Mouse (Mus musculus): ENCODE results near the gene Lrrk1. TPM values are rescaled to one million over a fixed set of nuclear protein-coding genes. Genes with fewer than 3 reads are reported as not detected.
A peak's percentile ranks its signal among the peaks of the same experiment; 100 is the strongest.

Gene Lrrk1
- polyA plus RNA-seq, 1 experiment from 2014 or later, result 7.1 TPM

DNA sequence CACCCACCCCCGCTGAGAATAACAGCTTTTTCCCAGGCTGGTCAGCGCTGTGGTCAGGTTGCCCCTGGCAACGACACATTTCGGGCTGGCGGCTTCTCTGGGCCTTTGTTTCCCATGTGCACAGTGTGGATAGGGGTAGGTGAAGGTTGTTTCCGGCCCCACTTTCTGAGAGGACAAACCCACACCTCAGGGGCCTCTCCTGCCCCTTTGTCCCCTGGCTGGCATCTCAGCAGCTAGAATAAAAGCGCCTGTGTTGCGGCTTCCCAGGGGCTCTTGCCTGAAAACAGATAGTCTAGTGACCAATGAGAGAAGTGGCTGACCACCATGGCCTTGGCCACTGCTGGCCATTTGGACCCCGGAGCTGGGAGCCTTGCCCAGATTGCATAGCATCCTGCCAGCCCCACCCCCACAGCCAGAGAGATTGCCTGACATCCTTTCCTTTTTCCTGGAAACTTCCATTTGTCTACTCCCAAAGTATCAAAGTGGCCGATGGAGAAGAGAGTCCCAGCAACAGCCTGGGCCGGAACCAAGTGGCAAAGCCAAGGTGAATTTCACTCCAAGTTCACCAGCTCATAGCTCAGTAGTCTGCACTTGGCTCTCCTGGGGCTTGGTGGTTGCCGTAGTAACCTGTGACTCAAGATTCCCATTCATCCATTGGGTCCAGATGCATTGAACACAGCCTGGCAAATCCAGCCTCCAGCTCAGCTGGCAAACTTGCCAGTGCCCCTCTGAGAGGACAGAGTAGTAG is 140.7 kb downstream of the Lrrk1 start:
- Histone ChIP-seq H3K27ac (no peak overlapping the region), H3K36me3 (no peaks in the 10 kb centered on the region), H3K9ac (peak overlapping the region; percentile 35; the same call in 1 of the 2 replicates), H3K4me1 (peaks cover 45% of the 10 kb centered on the region), H3K4me2 (no peak overlapping the region), H3K9me3 (replicated peaks) (no peaks in the 10 kb centered on the region), H3K4me3 (no peak overlapping the region), H3K27me3 (replicated peaks) (no peaks in the 10 kb centered on the region)
- no peak for ATAC-seq
- WGBS (ENCODE audit: insufficient replicate concordance), result 54% methylated on average over 12 of the region's 12 CpGs

DNA sequence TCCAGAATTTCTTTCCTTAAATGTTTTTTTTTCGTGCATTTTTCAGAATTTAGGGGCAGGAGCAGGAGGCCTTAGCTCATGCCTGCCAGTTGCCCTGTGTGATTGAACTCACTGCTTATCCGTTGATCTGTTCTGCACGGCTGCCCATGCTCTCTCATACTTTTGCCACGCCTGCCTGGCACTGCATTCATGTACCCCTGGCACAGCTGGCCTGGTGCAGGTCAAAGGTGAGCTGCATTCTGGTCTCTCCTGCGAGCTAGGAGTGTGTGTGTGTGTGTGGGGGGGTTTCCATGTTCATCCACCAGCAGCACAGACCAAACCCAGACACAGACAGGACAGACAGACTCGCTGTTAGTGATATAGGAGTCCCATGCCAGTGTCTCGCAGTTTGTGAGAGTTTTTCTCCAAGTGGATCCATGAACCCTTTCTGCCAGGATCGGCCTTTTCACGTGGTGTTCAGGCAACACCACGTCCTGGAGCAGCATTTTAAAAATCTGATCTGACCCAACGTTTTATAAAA is 141.4 kb downstream of the Lrrk1 start:
- no peak overlapping the region for H3K9ac ChIP-seq
- H3K27ac ChIP-seq, result no peak overlapping the region
- H3K4me3 ChIP-seq, result no peak overlapping the region
- ATAC-seq, result no peak
- H3K27me3 ChIP-seq (replicated peaks), result no peaks in the 10 kb centered on the region
- no peak overlapping the region for H3K4me2 ChIP-seq
- H3K9me3 ChIP-seq (replicated peaks), result no peaks in the 10 kb centered on the region
- WGBS (ENCODE audit: insufficient replicate concordance), result 61% methylated on average over 11 of the region's 11 CpGs
- peaks cover 40% of the 10 kb centered on the region for H3K4me1 ChIP-seq
- no peaks in the 10 kb centered on the region for H3K36me3 ChIP-seq

- 76% methylated on average over 5 of the region's 5 CpGs for WGBS (ENCODE audit: insufficient replicate concordance)
- Histone ChIP-seq H3K9me3 (replicated peaks) (no peaks in the 10 kb centered on the region), H3K27ac (no peak overlapping the region), H3K4me3 (no peak overlapping the region), H3K4me1 (peaks cover 37% of the 10 kb centered on the region), H3K4me2 (no peak overlapping the region), H3K9ac (no peak overlapping the region), H3K27me3 (replicated peaks) (no peaks in the 10 kb centered on the region), H3K36me3 (no peaks in the 10 kb centered on the region)
- no peak for ATAC-seq
These were observed 142.5 kb downstream of the Lrrk1 start for GRCm38 (mm10) chr7:66245646-66246045.

GRCm38 (mm10) chr7:66243766-66244325 is 144.3 kb downstream of the Lrrk1 start:
- peaks cover 22% of the 10 kb centered on the region for H3K4me1 ChIP-seq
- no peak overlapping the region for H3K4me3 ChIP-seq
- H3K4me2 ChIP-seq, result no peak overlapping the region
- H3K27ac ChIP-seq, result no peak overlapping the region
- no peak overlapping the region for H3K9ac ChIP-seq
- no peak for ATAC-seq
- H3K9me3 ChIP-seq (replicated peaks), result no peaks in the 10 kb centered on the region
- H3K36me3 ChIP-seq, result no peaks in the 10 kb centered on the region
- no peaks in the 10 kb centered on the region for H3K27me3 ChIP-seq (replicated peaks)
- WGBS (ENCODE audit: insufficient replicate concordance), result 56% methylated on average over 7 of the region's 7 CpGs

DNA sequence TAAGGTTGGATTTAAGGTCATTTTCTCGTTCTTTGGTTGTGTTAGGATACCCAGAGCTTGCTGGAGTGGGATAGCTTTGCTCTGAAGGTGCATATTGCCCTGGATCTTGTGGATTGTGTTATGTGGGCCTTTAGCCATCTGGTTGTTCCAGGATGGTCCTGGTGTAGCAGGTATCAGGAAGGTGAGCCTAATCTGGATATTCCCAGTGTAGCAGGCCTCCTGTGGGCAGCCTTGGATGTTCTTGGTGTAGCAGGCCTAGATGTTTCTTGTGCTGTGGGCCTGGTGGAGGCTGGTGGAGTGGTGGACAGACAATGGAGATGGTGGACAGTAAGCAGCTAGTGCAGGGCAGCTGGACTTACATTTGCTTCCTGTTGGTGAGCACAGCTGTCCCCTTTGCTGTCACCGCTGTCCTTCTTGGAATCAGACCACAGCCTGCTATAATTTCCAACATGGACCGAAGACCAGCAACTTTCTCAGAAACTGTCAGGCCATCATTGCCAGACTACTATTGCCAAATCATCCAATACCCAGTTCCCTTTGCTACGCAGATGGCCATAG is 146.2 kb downstream of the Lrrk1 start:
- Histone ChIP-seq H3K27ac (no peak overlapping the region), H3K4me2 (no peak overlapping the region), H3K4me3 (no peak overlapping the region), H3K9me3 (replicated peaks) (no peaks in the 10 kb centered on the region), H3K27me3 (replicated peaks) (no peaks in the 10 kb centered on the region), H3K36me3 (no peaks in the 10 kb centered on the region), H3K9ac (no peak overlapping the region), H3K4me1 (peaks cover 3% of the 10 kb centered on the region)
- 78% methylated on average over 4 of the region's 4 CpGs for WGBS (ENCODE audit: insufficient replicate concordance)
- ATAC-seq, result no peak

DNA sequence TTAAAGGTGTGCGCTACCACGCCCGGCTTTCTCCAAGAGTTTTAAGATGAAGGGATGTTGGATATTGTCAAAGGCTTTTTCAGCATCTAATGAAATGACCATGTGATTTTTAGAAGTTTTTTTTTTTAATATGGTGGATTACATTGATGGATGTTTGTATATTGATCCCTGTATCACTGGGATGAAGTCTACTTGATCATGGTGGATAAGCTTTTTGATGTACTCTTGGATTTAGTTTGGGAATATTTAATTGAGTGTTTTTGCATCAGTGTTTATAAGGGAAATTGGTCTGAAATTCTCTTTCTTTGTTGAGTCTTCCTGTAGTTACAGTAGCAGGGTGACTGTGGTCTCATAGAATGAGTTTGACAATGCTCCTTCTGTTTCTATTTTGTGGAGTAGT is 150.0 kb downstream of the Lrrk1 start:
- H3K9me3 ChIP-seq (replicated peaks), result no peaks in the 10 kb centered on the region
- H3K27ac ChIP-seq, result no peak overlapping the region
- no peaks in the 10 kb centered on the region for H3K27me3 ChIP-seq (replicated peaks)
- no peak overlapping the region for H3K4me3 ChIP-seq
- no peak overlapping the region for H3K9ac ChIP-seq
- no peak for ATAC-seq
- H3K4me2 ChIP-seq, result no peak overlapping the region
- 92% methylated on average over 3 of the region's 3 CpGs for WGBS (ENCODE audit: insufficient replicate concordance)
- H3K36me3 ChIP-seq, result no peaks in the 10 kb centered on the region
- H3K4me1 ChIP-seq, result peaks cover 16% of the 10 kb centered on the region

- no peak for ATAC-seq
- Histone ChIP-seq H3K4me3 (no peak overlapping the region), H3K27me3 (replicated peaks) (no peaks in the 10 kb centered on the region), H3K9ac (peak overlapping the region; percentile 45), H3K4me1 (peaks cover 56% of the 10 kb centered on the region), H3K4me2 (peak overlapping the region; percentile 55), H3K27ac (peak overlapping the region; percentile 91), H3K9me3 (replicated peaks) (no peaks in the 10 kb centered on the region), H3K36me3 (no peaks in the 10 kb centered on the region)
- 69% methylated on average over 6 of the region's 6 CpGs for WGBS (ENCODE audit: insufficient replicate concordance)
These were observed 154.1 kb downstream of the Lrrk1 start for GRCm38 (mm10) chr7:66233947-66234516.

GRCm38 (mm10) chr7:66233141-66233946 is 154.8 kb downstream of the Lrrk1 start:
- H3K27ac ChIP-seq, result peak overlapping the region; percentile 91
- H3K4me2 ChIP-seq, result peak overlapping the region; percentile 55
- no peaks in the 10 kb centered on the region for H3K36me3 ChIP-seq
- H3K9ac ChIP-seq, result peak overlapping the region; percentile 45
- peaks cover 60% of the 10 kb centered on the region for H3K4me1 ChIP-seq
- no peaks in the 10 kb centered on the region for H3K9me3 ChIP-seq (replicated peaks)
- 37% methylated on average over 4 of the region's 4 CpGs for WGBS (ENCODE audit: insufficient replicate concordance)
- no peaks in the 10 kb centered on the region for H3K27me3 ChIP-seq (replicated peaks)
- ATAC-seq, result peak; percentile 93
- H3K4me3 ChIP-seq, result no peak overlapping the region

- peaks cover 66% of the 10 kb centered on the region for H3K4me1 ChIP-seq
These were observed 156.3 kb downstream of the Lrrk1 start for GRCm38 (mm10) chr7:66231861-66232260.

GRCm38 (mm10) chr7:66230638-66231550 is 157.3 kb downstream of the Lrrk1 start:
- Histone ChIP-seq H3K27ac (peak overlapping the region; percentile 56), H3K4me3 (no peak overlapping the region), H3K27me3 (replicated peaks) (no peaks in the 10 kb centered on the region), H3K9me3 (replicated peaks) (no peaks in the 10 kb centered on the region), H3K4me2 (no peak overlapping the region; the same call in 1 of the 2 replicates), H3K36me3 (no peaks in the 10 kb centered on the region), H3K4me1 (peaks cover 66% of the 10 kb centered on the region), H3K9ac (peak overlapping the region; percentile 33; the same call in 1 of the 2 replicates)
- ATAC-seq, result no peak
- 63% methylated on average over 17 of the region's 17 CpGs for WGBS (ENCODE audit: insufficient replicate concordance)

More at GRCm38 (mm10) chr7:66231861-66232260, 156.3 kb downstream of the Lrrk1 start:
- Histone ChIP-seq H3K36me3 (no peaks in the 10 kb centered on the region), H3K4me3 (no peak overlapping the region), H3K4me2 (no peak overlapping the region), H3K27me3 (replicated peaks) (no peaks in the 10 kb centered on the region), H3K9me3 (replicated peaks) (no peaks in the 10 kb centered on the region), H3K9ac (peak overlapping the region; percentile 25; the same call in 1 of the 2 replicates), H3K27ac (peak overlapping the region; percentile 56; the same call in 1 of the 2 replicates)
- ATAC-seq, result no peak
- 84% methylated on average over 4 of the region's 4 CpGs for WGBS (ENCODE audit: insufficient replicate concordance)

Data from liver, embryonic 12.5 days (tissue).